Mouse (Mus musculus): ENCODE measurements around the gene Gm10719. TPM values are rescaled to one million over a fixed set of nuclear protein-coding genes. Genes with fewer than 3 reads are reported as not detected.
"Not testable (repeated sequence)": the region's sequence is repeated elsewhere in the genome, so short reads cannot be mapped to it uniquely, and the experiment has no call there.

Gm10719 gene
- polyA plus RNA-seq, 1 experiment: not detected

DNA sequence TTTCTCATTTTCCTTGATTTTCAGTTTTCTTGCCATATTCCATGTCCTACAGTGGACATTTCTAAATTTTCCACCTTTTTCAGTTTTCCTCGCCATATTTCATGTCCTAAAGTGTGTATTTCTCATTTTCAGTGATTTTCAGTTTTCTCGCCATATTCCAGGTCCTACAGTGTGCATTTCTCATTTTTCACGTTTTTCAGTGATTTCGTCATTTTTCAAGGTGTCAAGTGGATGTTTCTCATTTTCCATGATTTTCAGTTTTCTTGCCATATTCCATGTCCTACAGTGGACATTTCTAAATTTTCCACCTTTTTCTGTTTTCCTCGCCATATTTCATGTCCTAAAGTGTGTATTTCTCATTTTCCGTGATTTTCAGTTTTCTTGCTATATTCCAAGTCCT lies 8.4 kb downstream of the Gm10719 start:
- 71% methylated on average over 5 of the region's 6 CpGs for WGBS
- not testable (repeated sequence) for H3K4me3 ChIP-seq (ENCODE audit: extremely low read depth, insufficient read depth, insufficient read length); H3K27me3 ChIP-seq (ENCODE audit: control insufficient read depth, insufficient read depth, low read length); H3K4me1 ChIP-seq (ENCODE audit: control insufficient read depth, insufficient read depth, insufficient read length); H3K36me3 ChIP-seq (ENCODE audit: control insufficient read depth, insufficient read depth, low read length); H3K27ac ChIP-seq (ENCODE audit: insufficient read depth, low read length)
- DNase-seq (ENCODE audit: low read depth in 1 of 2, low spot score in 2 of 2): peak in 1 of 2 experiments; percentile 72

DNA sequence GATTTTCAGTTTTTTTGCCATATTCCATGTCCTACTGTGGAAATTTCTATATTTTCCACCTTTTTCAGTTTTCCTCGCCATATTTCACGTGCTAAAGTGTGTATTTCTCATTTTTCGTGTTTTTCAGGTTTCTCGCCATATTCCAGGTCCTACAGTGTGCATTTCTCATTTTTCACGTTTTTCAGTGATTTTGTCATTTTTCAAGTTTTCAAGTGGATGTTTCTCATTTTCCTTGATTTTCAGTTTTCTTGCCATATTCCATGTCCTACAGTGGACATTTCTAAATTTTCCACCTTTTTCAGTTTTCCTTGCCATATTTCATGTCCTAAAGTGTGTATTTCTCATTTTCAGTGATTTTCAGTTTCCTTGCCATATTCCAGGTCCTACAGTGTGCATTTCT lies 8.9 kb downstream of the Gm10719 start:
- 79% methylated on average over 5 of the region's 5 CpGs for WGBS
- not testable (repeated sequence) for H3K27me3 ChIP-seq (ENCODE audit: control insufficient read depth, insufficient read depth, low read length); H3K27ac ChIP-seq (ENCODE audit: insufficient read depth, low read length); DNase-seq (ENCODE audit: low read depth in 1 of 2, low spot score in 2 of 2); H3K36me3 ChIP-seq (ENCODE audit: control insufficient read depth, insufficient read depth, low read length); H3K4me1 ChIP-seq (ENCODE audit: control insufficient read depth, insufficient read depth, insufficient read length); H3K4me3 ChIP-seq (ENCODE audit: extremely low read depth, insufficient read depth, insufficient read length)

DNA sequence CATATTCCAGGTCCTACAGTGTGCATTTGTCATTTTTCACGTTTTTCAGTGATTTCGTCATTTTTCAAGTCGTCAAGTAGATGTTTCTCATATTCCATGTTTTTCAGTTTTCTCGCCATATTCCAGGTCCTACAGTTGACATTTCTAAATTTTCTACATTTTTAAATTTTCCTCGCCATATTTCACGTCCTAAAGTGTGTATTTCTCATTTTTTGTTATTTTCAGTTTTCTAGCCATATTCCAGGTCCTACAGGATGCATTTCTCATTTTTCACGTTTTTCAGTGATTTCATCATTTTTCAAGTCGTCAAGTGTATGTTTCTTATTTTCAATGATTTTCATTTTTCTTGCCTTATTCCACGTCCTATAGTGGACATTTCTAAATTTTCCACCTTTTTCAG lies 9.5 kb downstream of the Gm10719 start:
- not testable (repeated sequence) for DNase-seq (ENCODE audit: low read depth in 1 of 2, low spot score in 2 of 2); H3K4me1 ChIP-seq (ENCODE audit: control insufficient read depth, insufficient read depth, insufficient read length); H3K27ac ChIP-seq (ENCODE audit: insufficient read depth, low read length); H3K4me3 ChIP-seq (ENCODE audit: extremely low read depth, insufficient read depth, insufficient read length); H3K36me3 ChIP-seq (ENCODE audit: control insufficient read depth, insufficient read depth, low read length); H3K27me3 ChIP-seq (ENCODE audit: control insufficient read depth, insufficient read depth, low read length)
- WGBS: 68% methylated on average over 9 of the region's 9 CpGs

DNA sequence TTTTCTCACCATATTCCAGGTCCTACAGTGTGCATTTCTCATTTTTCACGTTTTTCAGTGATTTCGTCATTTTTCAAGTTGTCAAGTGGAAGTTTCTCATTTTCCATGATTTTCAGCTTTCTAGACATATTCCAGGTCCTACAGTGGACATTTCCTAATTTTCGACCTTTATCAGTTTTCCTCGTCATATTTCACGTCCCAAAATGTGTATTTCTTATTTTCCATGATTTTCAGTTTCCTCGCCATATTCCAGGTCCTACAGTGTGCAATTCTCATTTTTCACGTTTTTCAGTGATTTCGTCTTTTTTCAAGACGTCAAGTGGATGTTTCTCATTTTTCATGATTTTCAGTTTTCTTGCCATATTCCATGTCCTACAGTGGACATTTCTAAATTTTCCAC lies 10.0 kb downstream of the Gm10719 start:
- DNase-seq (ENCODE audit: low read depth in 1 of 2, low spot score in 2 of 2): peak in 1 of 2 experiments; percentile 64
- not testable (repeated sequence) for H3K27ac ChIP-seq (ENCODE audit: insufficient read depth, low read length)
- 72% methylated on average over 9 of the region's 9 CpGs for WGBS

DNA sequence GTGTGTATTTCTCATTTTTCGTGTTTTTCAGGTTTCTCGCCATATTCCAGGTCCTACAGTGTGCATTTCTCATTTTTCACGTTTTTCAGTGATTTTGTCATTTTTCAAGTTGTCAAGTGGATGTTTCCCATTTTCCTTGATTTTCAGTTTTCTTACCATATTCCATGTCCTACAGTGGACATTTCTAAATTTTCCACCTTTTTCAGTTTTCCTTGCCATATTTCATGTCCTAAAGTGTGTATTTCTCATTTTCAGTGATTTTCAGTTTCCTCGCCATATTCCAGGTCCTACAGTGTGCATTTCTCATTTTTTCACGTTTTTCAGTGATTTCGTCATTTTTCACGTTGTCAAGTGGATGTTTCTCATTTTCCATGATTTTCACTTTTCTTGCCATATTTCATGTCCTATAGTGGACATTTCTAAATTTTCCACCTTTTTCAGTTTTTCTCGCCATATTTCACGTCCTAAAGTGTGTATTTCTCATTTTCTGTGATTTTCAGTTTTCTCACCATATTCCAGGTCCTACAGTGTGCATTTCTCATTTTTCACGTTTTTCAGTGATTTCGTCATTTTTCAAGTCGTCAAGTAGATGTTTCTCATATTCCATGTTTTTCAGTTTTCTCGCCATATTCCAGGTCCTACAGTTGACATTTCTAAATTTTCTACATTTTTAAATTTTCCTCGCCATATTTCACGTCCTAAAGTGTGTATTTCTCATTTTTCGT lies 12.2 kb downstream of the Gm10719 start:
- 65% methylated on average over 14 of the region's 16 CpGs for WGBS
- H3K27me3 ChIP-seq (ENCODE audit: control insufficient read depth, insufficient read depth, low read length); H3K4me3 ChIP-seq (ENCODE audit: extremely low read depth, insufficient read depth, insufficient read length); H3K36me3 ChIP-seq (ENCODE audit: control insufficient read depth, insufficient read depth, low read length); H3K27ac ChIP-seq (ENCODE audit: insufficient read depth, low read length); H3K4me1 ChIP-seq (ENCODE audit: control insufficient read depth, insufficient read depth, insufficient read length): not testable (repeated sequence)
- DNase-seq (ENCODE audit: low read depth in 1 of 2, low spot score in 2 of 2): peak in 1 of 2 experiments; percentile 30

More for the DNA sequence above, 10.0 kb downstream of the Gm10719 start:
- not testable (repeated sequence) for H3K36me3 ChIP-seq (ENCODE audit: control insufficient read depth, insufficient read depth, low read length); H3K4me3 ChIP-seq (ENCODE audit: extremely low read depth, insufficient read depth, insufficient read length); H3K27me3 ChIP-seq (ENCODE audit: control insufficient read depth, insufficient read depth, low read length); H3K4me1 ChIP-seq (ENCODE audit: control insufficient read depth, insufficient read depth, insufficient read length)

DNA sequence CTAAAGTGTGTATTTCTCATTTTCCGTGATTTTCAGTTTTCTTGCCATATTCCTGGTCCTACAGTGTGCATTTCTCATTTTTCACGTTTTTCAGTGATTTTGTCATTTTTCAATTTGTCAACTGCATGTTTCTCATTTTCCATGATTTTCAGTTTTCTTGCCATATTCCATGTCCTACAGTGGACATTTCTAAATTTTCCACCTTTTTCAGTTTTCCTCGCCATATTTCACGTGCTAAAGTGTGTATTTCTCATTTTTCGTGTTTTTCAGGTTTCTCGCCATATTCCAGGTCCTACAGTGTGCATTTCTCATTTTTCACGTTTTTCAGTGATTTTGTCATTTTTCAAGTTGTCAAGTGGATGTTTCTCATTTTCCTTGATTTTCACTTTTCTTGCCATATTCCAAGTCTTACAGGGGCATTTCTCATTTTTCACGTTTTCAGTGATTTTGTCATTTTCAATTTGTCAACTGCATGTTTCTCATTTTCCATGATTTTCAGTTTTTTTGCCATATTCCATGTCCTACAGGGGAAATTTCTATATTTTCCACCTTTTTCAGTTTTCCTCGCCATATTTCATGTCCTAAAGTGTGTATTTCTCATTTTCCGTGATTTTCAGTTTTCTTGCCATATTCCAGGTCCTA lies 13.6 kb downstream of the Gm10719 start:
- 58% methylated on average over 2 of the region's 10 CpGs for WGBS
- not testable (repeated sequence) for H3K36me3 ChIP-seq (ENCODE audit: control insufficient read depth, insufficient read depth, low read length); H3K27ac ChIP-seq (ENCODE audit: insufficient read depth, low read length); H3K4me3 ChIP-seq (ENCODE audit: extremely low read depth, insufficient read depth, insufficient read length); H3K4me1 ChIP-seq (ENCODE audit: control insufficient read depth, insufficient read depth, insufficient read length); H3K27me3 ChIP-seq (ENCODE audit: control insufficient read depth, insufficient read depth, low read length)
- peak in 1 of 2 experiments; percentile 99 for DNase-seq (ENCODE audit: low read depth in 1 of 2, low spot score in 2 of 2)

DNA sequence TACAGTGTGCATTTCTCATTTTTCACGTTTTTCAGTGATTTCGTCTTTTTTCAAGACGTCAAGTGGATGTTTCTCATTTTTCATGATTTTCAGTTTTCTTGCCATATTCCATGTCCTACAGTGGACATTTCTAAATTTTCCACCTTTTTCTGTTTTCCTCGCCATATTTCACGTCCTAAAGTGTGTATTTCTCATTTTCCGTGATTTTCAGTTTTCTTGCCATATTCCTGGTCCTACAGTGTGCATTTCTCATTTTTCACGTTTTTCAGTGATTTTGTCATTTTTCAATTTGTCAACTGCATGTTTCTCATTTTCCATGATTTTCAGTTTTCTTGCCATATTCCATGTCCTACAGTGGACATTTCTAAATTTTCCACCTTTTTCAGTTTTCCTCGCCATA lies 17.1 kb downstream of the Gm10719 start, which contains the start of gene Gm17535:
Gm17535 (plus strand) TSS at position 301 of the 400 bp plus-strand sequence.
- DNase-seq (ENCODE audit: low read depth in 1 of 2, low spot score in 2 of 2); H3K4me3 ChIP-seq (ENCODE audit: extremely low read depth, insufficient read depth, insufficient read length); H3K27ac ChIP-seq (ENCODE audit: insufficient read depth, low read length); H3K36me3 ChIP-seq (ENCODE audit: control insufficient read depth, insufficient read depth, low read length); H3K4me1 ChIP-seq (ENCODE audit: control insufficient read depth, insufficient read depth, insufficient read length); H3K27me3 ChIP-seq (ENCODE audit: control insufficient read depth, insufficient read depth, low read length): not testable (repeated sequence)
- WGBS: 81% methylated on average over 1 of the region's 8 CpGs

DNA sequence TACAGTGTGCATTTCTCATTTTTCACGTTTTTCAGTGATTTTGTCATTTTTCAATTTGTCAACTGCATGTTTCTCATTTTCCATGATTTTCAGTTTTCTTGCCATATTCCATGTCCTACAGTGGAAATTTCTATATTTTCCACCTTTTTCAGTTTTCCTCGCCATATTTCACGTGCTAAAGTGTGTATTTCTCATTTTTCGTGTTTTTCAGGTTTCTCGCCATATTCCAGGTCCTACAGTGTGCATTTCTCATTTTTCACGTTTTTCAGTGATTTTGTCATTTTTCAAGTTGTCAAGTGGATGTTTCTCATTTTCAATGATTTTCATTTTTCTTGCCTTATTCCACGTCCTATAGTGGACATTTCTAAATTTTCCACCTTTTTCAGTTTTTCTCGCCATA lies 19.4 kb downstream of the Gm10719 start, which contains the start of gene Gm10715:
Gm10715 (plus strand) TSS at position 301 of the 400 bp plus-strand sequence.
- not testable (repeated sequence) for H3K4me1 ChIP-seq (ENCODE audit: control insufficient read depth, insufficient read depth, insufficient read length); H3K27me3 ChIP-seq (ENCODE audit: control insufficient read depth, insufficient read depth, low read length); H3K4me3 ChIP-seq (ENCODE audit: extremely low read depth, insufficient read depth, insufficient read length); H3K36me3 ChIP-seq (ENCODE audit: control insufficient read depth, insufficient read depth, low read length); DNase-seq (ENCODE audit: low read depth in 1 of 2, low spot score in 2 of 2); H3K27ac ChIP-seq (ENCODE audit: insufficient read depth, low read length)
- 84% methylated on average over 8 of the region's 8 CpGs for WGBS

DNA sequence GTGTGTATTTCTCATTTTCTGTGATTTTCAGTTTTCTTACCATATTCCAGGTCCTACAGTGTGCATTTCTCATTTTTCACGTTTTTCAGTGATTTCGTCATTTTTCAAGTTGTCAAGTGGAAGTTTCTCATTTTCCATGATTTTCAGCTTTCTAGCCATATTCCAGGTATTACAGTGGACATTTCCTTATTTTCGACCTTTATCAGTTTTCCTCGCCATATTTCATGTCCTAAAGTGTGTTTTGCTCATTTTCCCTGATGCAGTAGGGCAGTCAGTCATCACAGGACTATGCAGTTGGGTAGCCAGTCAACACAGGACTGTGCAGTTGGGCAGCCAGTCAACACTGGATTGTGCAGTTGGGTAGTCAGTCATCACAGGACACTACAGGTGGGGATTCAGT lies 21.0 kb downstream of the Gm10719 start:
- H3K36me3 ChIP-seq (ENCODE audit: control insufficient read depth, insufficient read depth, low read length); H3K4me3 ChIP-seq (ENCODE audit: extremely low read depth, insufficient read depth, insufficient read length); H3K4me1 ChIP-seq (ENCODE audit: control insufficient read depth, insufficient read depth, insufficient read length); H3K27me3 ChIP-seq (ENCODE audit: control insufficient read depth, insufficient read depth, low read length); H3K27ac ChIP-seq (ENCODE audit: insufficient read depth, low read length): not testable (repeated sequence)
- WGBS: 71% methylated on average over 4 of the region's 4 CpGs
- DNase-seq (ENCODE audit: low read depth in 1 of 2, low spot score in 2 of 2): peak in 1 of 2 experiments; percentile 27
